Mouse (Mus musculus): Measurements from ENCODE around the gene Nectin3. TPM values are rescaled to one million over a fixed set of nuclear protein-coding genes. Genes with fewer than 3 reads are reported as not detected.

Nectin3 gene
- polyA plus RNA-seq (2012; ENCODE audit: low replicate concordance) = 0.06 and 0.07 TPM in 2 replicates

DNA sequence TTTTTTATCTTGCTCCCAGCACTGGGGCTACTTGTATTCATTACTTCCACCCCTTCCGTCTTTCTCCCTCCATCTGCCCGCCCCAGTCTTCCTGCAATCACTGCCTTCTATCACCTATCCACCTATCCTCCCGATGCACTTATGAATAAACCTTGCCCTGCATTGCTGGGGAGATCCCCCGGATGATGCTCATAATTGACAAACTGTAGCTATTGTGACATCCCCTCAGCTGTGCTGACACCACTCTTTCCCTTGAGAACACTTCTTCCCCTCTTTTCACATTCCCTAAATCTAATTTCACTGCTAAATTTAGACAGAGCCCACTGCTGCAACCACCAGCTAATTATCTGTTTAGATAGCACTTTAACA, at the start of gene Nectin3:
Nectin3 (minus strand) TSS at position 105 of the 369 bp plus-strand sequence.

Measured in leukemia stem cell, adult 10-12 weeks (primary cell).